Mouse (Mus musculus): ENCODE results near the gene Sub1.

Gene Sub1

DNA sequence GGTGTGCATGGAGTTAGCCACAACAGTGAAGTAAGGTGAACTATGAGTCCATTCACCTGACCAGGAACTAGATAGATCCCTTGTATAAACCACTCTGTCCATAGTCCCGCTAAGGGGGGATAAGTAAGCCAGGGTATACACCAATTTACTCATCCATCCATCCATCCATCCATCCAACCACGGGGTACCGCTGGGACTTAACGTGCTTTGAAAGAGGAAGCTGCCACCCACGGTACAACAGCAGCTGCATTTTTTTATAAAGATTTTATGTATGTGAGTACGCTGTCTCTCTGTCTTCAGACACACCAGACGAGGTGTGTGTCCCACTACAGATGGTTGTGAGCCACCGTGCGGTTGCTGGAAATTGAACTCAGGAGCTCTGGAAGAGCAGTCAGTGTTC lies 27.9 kb downstream of the Sub1 start:
- DNase-seq (ENCODE audit: low read depth, low spot score), result no peak

DNA sequence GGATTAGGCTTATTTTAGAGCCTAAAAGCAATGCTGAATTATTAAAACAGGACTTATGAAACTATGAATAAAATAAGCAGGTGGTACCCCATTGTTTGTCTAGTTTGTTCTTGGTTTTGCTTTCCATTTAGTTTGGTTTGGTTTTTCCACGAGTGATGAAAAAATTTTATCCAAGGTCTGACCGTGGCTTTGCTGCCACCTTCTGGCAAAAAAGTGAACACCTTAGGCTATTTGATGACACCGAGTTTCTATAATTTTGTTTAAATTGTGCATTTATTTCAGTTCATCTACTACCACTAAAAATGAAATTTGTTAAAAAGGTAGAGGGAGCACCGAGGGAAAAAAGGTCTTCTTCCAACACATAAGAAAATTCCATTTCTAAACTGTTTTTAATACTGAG lies 30.4 kb downstream of the Sub1 start:
- DNase-seq (ENCODE audit: low read depth, low spot score), result no peak

DNA sequence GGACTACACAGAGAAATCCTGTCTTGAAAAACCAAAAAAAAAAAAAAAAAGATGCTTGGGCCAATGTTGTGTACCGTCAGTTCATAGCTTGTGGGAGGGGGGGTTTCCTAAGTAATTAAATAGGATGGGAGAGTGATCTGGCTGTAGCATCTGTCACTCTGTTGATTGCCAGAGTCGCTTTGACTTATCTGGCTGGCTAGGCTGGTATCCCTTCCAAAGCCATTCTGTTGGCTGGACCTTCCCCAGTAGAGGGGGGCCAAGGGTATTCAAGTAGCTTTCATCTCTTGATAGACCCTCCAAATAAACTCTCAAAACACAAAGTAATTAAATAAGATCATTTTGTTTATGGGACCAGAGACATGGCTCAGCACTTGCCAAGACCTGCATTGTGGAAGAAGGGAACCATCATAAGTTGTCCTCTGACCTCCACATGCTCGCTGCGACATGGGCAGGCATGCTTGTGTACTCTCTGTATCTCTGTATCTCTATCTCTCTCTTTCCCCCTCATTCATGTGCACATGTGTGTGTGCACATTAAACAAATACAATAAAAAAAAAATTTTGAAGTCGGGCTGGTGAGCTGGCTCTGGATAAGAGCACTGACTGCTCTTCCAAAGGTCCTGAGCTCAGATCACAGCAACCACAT lies 31.5 kb downstream of the Sub1 start:
- no peak for DNase-seq (ENCODE audit: low read depth, low spot score)

DNA sequence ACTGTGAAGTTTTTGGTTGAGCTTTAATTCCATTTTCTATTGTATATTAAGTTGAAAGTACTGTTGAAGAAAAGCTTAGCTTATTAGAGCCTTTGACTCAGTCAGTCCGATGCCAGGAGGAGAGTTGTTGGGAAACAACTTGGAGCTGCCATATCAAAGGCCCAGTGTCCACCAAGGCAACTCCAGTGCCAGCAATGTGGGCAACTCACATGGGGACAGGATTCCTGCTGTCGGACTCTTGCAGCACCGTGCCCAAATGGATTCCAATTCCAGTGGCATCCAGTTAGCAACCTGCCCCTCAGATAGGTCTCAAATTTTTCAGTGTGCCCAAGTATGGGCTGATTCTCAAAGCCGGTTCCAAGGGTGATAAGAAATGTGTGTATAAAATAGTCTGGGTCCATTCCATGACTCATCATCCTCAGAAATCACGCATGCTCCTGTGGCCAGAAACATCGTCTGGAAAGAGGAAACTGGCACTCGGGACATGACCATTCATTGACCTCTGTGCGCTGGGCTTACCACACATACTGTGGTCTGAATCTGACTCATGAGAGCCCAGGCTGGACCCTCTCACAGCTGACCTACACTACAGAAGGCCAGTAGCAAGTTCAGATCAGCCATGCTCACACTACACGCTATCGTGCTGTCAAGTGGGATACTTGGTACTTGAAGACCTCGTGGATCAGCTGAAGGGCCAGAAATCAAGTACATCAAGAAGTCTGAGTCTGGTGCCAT lies 32.8 kb downstream of the Sub1 start:
- DNase-seq (ENCODE audit: low read depth, low spot score), result no peak

DNA sequence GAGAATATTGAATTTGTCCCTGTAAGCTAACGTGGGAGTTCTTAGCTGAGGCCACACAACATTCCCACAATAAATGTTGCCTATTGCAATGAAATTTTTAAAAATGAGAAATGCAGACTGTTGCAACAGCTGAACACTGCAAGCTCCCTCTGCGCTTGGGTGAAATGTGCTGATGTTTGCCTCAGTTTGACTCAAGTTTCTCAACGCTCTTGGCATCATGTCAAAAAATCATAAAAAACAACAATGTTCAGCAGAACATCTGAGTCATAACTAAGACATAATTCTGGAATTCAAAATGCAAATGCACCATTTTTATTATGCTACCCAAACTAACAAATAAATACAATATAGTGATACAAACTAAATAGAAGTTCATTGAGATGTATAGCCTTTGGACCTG lies 37.1 kb downstream of the Sub1 start:
- DNase-seq (ENCODE audit: low read depth, low spot score), result no peak

DNA sequence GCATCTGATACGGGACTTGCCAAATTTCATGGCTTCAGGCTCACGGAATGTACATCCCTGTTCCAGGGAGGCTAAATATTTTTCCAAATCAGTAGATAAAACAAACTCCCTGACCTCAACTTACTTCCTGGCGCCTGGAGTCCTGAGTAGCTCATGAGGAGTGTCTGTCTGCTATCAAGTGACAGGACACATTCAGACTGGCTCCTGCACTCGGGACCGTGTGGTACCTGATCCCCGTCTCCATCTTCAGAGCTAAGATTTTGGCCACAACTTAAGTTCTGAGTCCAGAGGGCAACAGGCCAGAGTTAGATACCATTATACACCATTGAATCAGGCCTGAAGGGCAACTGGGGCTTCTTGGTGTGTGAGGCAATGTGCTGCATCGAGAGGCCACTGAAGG lies 40.7 kb downstream of the Sub1 start:
- peak; percentile 60 for DNase-seq (ENCODE audit: low read depth, low spot score)

DNA sequence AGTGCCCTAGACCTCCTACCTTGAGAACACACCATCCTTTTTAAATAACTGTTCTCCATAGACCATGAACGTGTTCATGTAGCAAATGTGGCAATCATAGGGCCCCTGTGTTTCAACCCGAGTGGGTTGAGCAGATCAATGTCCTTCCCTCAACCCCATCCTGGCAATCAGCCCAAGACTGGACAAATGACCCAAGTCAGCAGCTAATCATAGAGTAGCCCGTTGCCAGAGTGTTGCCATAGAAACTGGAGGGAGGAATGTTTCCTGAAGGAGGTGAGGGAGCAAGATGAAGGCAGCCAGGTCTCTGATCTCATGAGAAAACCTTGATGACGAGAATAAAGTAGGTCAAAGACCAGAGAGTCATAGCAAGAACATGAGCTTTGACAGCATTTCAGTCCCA lies 42.6 kb downstream of the Sub1 start:
- no peak for DNase-seq (ENCODE audit: low read depth, low spot score)

DNA sequence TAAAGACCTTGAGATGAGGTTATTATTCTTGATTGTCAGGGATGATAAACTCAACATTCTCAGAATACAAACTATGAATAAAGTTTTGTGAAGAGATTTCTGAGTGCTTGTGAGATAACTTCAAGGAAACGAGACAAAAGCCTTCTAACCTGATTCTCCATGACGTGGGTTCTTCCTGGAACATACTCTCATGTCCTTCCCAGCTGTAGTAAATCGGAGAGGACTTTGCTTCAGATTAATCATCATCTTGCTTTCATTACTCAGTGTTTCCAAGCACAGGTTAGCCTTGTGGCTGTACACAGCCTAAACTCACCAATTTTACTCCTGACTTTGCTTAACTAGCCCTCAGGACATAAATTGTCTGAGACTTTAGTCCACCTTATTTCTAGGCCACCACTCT lies 44.6 kb downstream of the Sub1 start:
- DNase-seq (ENCODE audit: low read depth, low spot score), result no peak

DNA sequence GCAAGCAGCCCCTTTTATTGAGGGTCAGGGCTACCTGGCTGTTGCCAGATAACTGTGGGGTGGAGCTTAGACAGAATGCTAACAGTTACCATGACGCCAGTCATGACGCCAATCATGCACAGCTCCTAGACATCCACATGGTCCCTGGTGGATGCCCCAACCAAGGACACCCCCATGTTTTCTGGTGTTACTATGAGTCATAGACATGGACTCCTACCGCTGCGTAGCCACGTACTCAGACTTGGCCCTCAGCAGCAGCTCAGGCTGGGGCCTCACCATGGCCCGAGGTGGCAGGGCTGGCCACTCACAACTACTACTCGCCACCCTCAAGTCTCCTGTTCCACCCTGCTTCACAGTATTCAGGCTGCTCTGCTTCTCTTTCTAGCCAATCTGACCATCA lies 45.6 kb downstream of the Sub1 start:
- DNase-seq (ENCODE audit: low read depth, low spot score), result no peak

DNA sequence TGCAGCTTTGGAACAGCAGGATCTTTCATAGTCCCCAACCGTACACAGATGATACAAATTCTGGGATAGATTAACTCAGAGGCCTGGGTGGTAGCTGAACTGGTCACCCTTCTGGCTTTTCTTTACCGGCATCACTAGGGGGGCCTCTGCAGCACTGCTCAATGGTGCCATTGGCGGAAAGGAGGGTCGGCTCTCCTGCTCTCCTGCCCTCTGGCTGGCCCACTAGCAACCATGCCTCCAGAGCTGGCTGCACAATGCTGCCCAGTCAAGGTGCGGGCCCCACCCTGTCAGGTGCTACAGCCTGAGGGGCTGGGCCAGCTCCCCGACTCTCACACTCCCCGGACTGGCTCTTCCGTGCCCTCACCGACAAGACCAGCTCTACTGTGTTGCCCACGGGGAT lies 46.6 kb downstream of the Sub1 start:
- no peak for DNase-seq (ENCODE audit: low read depth, low spot score)

DNA sequence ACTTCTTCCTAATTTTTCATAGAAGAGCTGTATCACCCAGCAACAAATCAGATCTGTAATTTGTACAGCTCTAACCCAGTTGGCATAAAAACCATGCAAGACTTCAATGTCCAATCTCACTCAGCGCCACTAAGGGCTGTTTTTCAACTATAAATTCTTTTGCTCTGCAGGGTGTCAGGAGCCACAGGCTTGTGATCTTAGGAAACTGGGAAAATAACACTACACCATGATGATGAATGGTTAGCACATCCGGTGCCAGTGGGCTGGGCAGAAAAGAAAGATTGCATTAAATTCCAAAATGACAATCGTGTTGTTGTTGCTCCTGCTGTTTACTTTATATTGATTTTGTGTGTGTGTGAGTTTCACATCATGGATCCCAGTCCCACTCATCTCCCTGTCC lies 47.3 kb downstream of the Sub1 start:
- no peak for DNase-seq (ENCODE audit: low read depth, low spot score)

DNA sequence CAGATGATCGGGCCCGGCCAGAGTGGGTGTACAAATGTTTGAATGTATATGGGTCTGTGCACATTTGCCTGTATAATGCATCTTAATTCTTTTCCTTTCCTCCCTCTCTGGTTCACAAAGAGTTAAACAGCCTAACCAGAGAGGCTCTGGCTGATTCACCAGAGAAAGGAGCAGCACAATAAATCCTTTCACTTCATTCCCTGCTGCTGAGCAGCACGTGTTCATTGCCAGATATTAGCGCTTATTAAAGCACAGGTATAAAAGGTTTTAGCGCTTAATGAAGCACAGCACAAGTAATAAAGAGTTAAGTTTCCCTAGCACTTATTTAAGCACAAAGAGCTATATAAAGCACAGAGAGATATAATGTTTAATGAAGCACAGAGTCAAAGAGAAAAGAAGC lies 55.9 kb downstream of the Sub1 start:
- no peak for DNase-seq (ENCODE audit: low read depth, low spot score)

Data from skeletal muscle tissue, adult 2 months (tissue).